Mouse (Mus musculus) cerebellum, postnatal 4 days (tissue): ENCODE data around the gene Myh11.
"Not testable (repeated sequence)": the region's sequence is repeated elsewhere in the genome, so short reads cannot be mapped to it uniquely, and the experiment has no call there.

Experiments used
- DNase-seq, 2 experiments: peaks; one replicate each; pipeline ENCODE4 v3.0.0; 2022; ENCODE audit warnings: low spot score in 2 of 2, mixed read lengths in 1 of 2

Myh11 gene

DNA sequence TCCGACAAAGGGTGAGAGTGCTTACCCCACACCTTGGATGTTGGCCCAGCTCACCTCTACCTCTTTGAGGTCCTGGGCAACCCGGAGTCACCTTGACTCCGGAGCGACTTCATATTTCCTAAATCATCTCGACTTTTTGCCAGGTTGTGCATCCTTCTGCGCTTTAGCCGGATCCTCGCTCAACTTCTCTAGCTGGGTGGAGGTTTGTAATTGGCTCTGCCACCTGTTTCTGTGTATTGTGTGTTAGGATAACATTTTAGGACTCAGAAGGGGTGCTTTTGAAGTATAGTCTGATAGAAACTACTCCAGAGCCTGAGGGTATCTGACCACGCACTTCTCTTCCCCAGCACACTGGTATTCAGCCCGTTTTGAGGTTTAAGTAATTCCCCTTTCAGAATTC is 127.4 kb downstream of the Myh11 start:
- DNase-seq = no peak

GRCm38 (mm10) chr16:14162988-14163416 is 128.2 kb downstream of the Myh11 start, which contains the start of the genes Nde1 and Marf1:
TSS of gene Nde1 (plus strand) at chr16:14163275.
TSS of gene Marf1 (minus strand) at chr16:14163351.
- DNase-seq = peak; percentile 70 to 82

GRCm38 (mm10) chr16:14160941-14161340 is 130.2 kb downstream of the Myh11 start:
- no peak for DNase-seq

- DNase-seq = peak; percentile 48 to 72
These were observed 131.4 kb downstream of the Myh11 start for GRCm38 (mm10) chr16:14159746-14160131.

GRCm38 (mm10) chr16:14158936-14159745 is 132.0 kb downstream of the Myh11 start:
- DNase-seq = peak; percentile 94 to 97

GRCm38 (mm10) chr16:14158536-14158935 is 132.6 kb downstream of the Myh11 start:
- no peak for DNase-seq

DNA sequence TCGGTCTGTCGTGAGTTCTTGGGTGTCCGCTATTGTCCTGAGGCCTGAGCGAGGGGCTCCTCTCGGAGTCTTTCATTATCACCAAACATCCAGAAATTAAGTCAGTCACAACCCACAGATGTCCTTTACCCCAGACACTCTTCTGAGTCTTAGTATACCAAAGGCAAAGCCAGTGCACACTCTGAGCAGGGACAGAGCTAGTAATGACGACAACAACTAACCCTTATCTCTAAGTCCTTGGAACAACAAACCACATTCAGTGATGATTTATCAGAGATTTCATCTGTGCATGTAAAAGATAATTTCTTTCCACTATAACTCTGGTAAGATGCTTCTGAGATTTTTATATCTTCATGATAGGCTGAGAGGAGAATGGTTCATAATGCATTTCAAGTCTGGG is 134.9 kb downstream of the Myh11 start:
- DNase-seq = no peak

GRCm38 (mm10) chr16:14155638-14156037 is 135.5 kb downstream of the Myh11 start:
- not testable (repeated sequence) for DNase-seq

- no peak for DNase-seq
These were observed 139.5 kb downstream of the Myh11 start for GRCm38 (mm10) chr16:14151718-14152117.

DNA sequence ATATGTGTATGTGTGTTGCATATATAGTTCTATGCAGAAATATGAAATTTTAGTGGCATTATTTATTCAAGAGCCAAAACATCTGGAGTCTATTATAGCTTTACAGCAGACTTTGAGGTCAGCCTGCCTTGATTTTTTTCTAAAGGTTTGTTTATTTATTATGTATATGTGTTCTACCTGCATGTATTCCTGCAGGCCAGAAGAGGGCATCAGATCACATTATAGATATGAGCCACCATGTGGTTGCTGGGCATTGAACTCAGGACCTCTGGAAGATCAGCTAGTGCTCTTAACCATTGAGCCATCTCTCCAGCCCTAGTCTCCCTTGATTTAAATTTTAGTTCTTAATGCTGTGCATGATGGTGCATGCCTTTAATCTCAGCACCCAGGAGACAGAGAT is 143.5 kb downstream of the Myh11 start:
- no peak for DNase-seq
